Mouse (Mus musculus) cortical plate, adult 2 months (tissue): Measurements from ENCODE around the gene Gkn3.

Experiments used
- CTCF ChIP-seq: fragments of 200-500 bp; IDR thresholded peaks from 2 replicates; pipeline ENCODE4 v1.5.1; 2011; ENCODE audit warnings: mild to moderate bottlenecking, control low read depth, low read length; ENCODE audit not compliant: insufficient read depth; ENCODE audit errors: extremely low read depth
- POLR2A ChIP-seq: fragments of 200-500 bp; IDR thresholded peaks from 2 replicates; pipeline ENCODE4 v1.6.1; 2011; ENCODE audit warnings: mild to moderate bottlenecking, low read length, control low read depth; ENCODE audit not compliant: insufficient read depth; ENCODE audit errors: extremely low read depth

- no peak for TF ChIP-seq POLR2A
- no peak for TF ChIP-seq CTCF
These were observed 15.7 kb downstream of the Gkn3 start, which contains the start of gene Gkn2 for GRCm38 (mm10) chr6:87373057-87373456.
